Mouse (Mus musculus) left cerebral cortex, adult 11 months (tissue): ENCODE measurements around the gene Glod4.
A peak's percentile ranks its signal among the peaks of the same experiment; 100 is the strongest.

Source experiments
- DNase-seq: peaks from one replicate; pipeline ENCODE4 v3.0.0; 2022; ENCODE audit warnings: low spot score

Glod4 gene

DNA sequence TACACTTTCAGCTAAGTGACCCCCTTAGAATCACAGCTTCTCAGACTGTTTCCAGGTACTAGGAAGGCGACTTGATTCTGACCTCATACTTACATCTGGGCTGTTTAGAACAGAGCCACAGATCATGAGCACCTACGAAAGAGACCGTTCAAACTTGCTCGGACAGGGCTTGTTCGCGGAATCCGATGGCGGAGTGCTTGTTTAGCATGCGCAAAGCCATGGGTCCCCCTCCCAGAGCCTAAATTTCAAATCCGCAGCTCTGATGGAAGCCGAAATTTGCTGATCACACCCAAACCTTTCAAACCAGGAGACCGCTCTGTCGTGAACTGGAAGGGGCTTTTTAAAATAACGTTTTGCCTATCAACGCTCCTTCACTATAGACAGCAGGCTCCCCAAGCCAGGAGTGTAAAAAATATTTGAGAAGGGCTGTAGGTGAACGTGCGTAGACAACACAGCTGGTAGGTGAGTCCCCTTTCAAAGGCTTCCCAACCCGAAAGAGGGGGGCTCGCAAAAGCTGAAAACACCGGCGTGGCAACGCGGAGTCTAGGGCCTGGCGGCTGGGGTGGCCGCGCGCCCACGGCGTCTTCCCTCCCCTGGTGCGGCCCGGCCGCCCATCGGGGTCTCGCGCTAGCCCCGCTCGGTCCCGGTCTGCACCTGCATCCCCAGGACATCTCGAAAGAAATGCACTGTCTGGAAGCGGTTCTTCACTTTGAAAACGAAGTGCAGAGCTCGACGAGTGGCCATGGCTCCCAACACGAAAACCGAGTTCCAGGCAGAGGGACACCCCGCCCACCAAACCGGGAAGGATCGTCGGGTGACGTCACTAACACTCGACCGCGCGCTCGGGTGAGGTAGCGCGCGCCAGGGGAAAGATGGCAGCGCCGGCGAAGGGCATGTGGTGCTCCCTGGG lies at the start of gene Glod4, which contains the start of gene Mrm3:
Gene Glod4, minus strand, starts transcription at position 825 of the 910 bp plus-strand sequence.
Gene Mrm3, plus strand, starts transcription at position 815 of the 910 bp plus-strand sequence.
- peak; percentile 80 for DNase-seq

GRCm38 (mm10) chr11:76292831-76293230 lies 49.3 kb upstream of the Glod4 start:
- DNase-seq = no peak

GRCm38 (mm10) chr11:76292398-76292797 lies 48.9 kb upstream of the Glod4 start:
- DNase-seq = no peak

DNA sequence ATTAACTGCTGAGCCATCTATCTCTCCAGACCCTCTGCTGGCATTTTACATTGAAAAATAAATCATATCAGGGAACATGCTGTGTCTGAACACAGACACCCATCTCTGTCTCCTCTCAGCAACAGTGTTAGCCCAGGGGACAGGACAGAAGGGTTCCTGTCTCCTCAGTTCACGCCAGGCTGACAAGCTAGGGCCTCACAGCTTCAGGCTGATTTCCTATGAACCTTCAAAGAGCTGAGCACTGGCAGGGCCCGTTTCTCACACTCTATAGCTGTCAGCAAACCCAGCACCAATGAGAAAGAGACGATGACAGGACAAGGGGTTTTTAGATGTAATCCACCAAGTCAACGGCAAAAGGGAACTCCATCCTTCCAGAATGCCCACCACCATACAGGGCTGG lies 48.4 kb upstream of the Glod4 start:
- no peak for DNase-seq

GRCm38 (mm10) chr11:76290367-76290766 lies 46.8 kb upstream of the Glod4 start:
- peak; percentile 9 for DNase-seq

- DNase-seq = no peak
Measured at GRCm38 (mm10) chr11:76288645-76289044, 45.1 kb upstream of the Glod4 start.

GRCm38 (mm10) chr11:76287301-76287700 lies 43.8 kb upstream of the Glod4 start:
- no peak for DNase-seq

DNA sequence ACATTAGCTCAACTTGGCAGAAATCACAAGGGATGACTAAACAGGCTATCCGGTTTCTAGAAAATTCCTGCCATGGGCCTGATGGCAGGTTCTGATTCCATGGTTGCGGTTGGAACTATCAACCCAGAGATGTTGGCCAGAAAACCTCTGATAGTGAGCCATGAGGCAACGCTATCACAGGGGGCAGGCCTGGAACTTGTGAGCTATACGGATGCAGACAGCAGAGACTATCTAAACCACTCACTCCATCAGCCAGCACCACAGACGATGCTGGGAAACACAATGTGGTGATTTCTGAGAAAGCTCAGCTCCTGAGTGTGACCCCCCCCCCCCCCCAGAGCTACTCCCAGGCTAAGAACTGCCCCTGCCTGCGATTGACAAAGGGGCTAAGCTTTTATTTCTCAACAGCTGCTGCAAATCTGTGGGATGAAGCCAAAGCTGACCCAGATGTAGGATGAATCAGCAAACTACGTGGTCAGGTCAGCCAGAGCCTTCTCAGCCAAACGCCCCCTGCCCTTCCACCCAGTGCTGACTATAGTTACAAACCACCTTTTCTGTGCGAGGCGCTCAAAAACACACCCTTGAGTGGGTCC lies 43.1 kb upstream of the Glod4 start:
- no peak for DNase-seq

GRCm38 (mm10) chr11:76285431-76286075 lies 42.0 kb upstream of the Glod4 start:
- no peak for DNase-seq

DNA sequence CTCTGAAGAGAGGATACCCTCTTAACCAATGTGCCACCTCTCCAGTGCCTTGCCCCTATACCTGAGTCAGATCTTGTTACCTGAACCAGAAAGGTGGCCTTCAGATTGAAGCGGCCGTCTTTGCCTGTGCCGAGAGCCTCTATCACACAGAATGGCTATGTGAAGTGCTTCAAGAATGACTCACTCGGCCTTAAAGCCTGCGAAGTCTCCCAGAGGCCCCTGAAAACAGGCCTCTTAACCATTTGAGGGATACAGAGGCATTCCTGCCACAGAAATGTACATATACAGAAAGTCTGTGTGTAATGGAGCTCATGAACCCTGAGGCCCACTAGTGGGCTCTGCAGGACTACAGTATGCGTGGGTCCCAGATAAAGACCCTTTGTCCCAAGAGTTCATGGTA lies 40.3 kb upstream of the Glod4 start:
- DNase-seq = no peak

- DNase-seq = no peak
Measured at GRCm38 (mm10) chr11:76279971-76280370, 36.4 kb upstream of the Glod4 start.

DNA sequence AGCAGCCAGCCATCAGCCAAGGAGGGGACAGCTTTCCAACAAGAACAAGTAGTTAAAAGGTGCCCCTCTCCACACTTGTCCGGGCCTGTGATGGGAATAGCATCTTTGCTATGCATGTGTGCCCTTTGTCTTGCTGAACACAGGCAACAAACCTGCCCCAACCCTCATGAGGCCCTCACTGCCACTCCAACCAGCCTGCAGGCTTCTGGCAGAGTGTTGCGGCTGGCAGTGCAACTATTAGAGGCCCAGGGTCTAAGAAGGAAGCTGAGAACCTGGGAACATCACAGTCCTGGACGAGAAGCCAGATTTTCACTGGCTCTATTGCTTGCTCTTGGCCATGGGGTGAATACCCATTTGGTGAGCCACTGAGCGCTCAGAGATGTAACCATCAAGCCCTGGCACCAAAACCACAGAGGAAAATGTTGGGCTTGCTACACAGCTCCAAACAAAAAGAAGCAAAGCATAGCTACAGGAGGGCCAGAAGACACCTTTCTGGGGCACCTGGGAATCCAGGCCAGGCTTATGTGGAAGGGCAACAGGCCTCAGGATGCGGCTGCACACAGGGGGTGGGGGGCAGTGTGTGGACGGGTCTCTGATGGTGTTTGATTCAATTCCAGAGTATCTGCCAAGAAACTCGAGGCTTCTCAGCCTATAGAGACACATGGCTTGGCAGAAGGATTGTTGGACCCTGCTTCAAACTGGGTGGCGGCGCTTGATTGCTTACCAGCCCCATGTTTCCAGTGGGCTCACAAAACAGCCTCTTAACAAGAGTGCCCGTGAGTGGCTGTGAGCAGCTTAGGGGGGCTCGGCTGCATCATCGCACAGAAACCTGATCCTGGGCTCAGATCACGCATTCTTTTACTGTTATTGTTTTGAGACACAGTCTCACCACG lies 35.7 kb upstream of the Glod4 start:
- no peak for DNase-seq

DNA sequence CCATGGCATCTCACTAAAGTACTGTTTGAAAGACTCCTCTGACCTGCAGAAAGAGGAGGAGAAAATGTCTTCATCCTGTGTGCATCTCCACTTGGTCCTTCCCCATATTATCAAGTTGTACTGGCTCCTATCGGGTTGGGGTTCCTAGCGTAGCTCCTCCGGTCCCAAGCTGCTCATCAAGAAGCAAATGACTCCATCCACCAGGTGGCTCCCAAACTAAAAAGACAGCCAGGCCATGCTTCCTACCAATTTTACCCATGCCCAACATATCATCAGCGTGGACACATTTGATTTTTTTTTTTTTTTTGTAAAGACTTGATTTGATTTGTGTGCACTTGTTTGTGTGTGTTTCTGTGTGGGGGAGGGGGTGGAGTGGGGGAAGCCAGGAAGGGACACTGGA lies 28.9 kb upstream of the Glod4 start:
- no peak for DNase-seq

GRCm38 (mm10) chr11:76268521-76269065 lies 25.1 kb upstream of the Glod4 start:
- DNase-seq = no peak

GRCm38 (mm10) chr11:76268001-76268459 lies 24.5 kb upstream of the Glod4 start:
- peak; percentile 19 for DNase-seq

DNA sequence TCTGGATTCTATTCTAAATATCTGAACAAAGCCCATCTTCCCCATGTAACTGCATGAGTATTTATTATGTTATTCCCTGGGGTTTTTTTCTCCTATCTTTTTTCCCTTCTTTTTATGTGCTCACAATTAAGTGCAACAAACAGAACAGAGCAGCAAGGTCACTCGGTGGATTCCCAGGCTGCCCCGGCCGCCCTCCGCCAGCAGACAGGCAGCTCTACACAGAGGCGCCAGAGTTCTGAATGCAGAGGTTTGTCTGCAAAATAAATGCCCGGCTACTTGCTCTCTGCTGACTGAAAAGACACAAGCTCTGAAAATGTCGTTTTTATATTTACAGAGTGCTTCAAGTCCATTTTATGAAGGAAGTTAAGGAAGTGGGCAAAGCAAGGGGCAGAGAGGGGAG lies 24.0 kb upstream of the Glod4 start:
- DNase-seq = no peak

- no peak for DNase-seq
Measured at GRCm38 (mm10) chr11:76262611-76263351, 19.3 kb upstream of the Glod4 start.

GRCm38 (mm10) chr11:76261224-76261623 lies 17.7 kb upstream of the Glod4 start:
- no peak for DNase-seq

DNA sequence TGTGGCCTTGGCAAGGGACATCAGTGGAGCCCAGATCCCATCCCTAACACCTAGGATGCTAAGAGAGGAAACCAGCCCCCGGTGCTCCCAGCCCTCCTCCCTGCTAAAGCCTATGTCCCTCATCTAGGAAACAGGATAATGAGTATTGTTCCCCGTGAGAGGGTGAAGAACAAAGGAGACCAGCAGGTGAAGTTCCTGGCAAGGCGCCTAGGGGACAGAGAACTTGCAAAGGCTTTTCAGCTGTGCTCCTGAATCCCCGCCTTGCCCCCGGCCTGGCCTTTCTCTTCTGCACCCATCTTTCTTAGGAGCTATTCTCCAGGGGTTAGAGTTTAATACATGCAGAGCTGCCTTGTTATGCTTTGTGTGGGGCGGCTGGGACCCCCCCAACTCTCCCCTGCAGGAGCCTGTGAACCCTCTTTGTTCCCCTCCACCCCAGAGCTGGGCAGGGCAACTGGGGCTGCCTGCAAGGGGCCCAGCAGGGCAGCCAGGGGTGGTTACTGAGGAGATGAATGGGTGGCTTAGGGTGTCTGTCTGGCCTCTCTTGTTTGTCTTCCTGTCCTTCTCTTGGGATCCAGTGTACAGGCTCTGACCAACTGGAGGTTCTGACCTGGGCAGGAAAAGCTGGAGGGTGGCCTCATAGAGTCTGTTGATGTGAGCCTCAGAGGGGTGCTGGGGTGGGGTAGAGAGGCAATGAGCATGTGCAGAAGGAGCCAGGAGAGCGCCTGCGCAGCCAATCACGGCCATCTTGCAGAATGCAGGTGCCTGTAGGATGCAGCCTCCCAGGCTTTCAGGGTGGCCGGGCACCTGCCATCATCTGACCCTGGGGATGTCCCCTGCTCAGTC lies 16.9 kb upstream of the Glod4 start:
- no peak for DNase-seq

GRCm38 (mm10) chr11:76258511-76258910 lies 15.0 kb upstream of the Glod4 start:
- DNase-seq = no peak
